In the genomic region with DNA sequence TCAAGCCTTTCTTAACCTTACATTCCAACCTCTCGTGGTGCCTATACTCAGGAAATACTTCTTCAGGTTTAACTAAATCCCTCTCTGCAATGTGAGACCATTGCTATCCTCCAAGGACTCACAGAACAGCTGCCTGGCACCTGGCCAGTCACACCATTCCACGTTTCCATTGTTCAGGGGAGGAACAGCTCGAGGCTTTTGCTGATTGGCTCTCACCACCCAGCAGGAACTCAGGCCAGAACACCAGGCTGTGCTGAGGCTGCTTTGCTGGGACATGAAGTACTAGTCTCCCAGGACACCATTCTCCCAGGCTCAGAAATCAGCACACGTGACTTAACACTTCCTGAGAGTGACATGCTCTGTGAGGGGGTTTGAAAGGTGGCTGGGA, we compare ENCODE assay signal across 9 mouse cellular contexts.
A peak's percentile ranks its signal among the peaks of the same experiment; 100 is the strongest.
DNase-seq lines count a peak whose midpoint lies in the region; ATAC-seq lines count a peak whose summit lies in the region.
"Had no signal": no experiment of that assay in that cellular context is flagged by ENCODE, and none has a peak within 500 bp of the region (broad histone marks: within the 10 kb centered on the region; RNA-seq: fewer than 3 reads in every experiment).

No protein-coding gene starts in this region.

- H3K36me3 ChIP-seq in forebrain, embryonic 15.5 days, result no peaks in the 10 kb centered on the region
- H3K36me3 ChIP-seq in heart, embryonic 16.5 days (ENCODE audit: control insufficient read depth, insufficient read depth), result no peaks in the 10 kb centered on the region
- H3K36me3 ChIP-seq: liver, embryonic 13.5 days had no signal

- ATAC-seq in forebrain, embryonic 15.5 days (replicated peaks), result peak; percentile 61; the same call in 1 of the 2 replicates
- peak; percentile 94 for ATAC-seq in heart, embryonic 16.5 days (replicated peaks; ENCODE audit: extremely low read depth, insufficient read depth, low FRiP score)
- ATAC-seq in CD4-positive, CD25-positive, alpha-beta regulatory T cell, adult 4 months, result no peak

- no peak overlapping the region for H3K9ac ChIP-seq in forebrain, embryonic 15.5 days (replicated peaks)
- H3K9ac ChIP-seq in heart, embryonic 16.5 days (ENCODE audit: low read length), result no peak overlapping the region
- H3K9ac ChIP-seq: liver, embryonic 13.5 days had no signal

- no peak overlapping the region for H3K4me3 ChIP-seq in forebrain, embryonic 15.5 days
- no peak overlapping the region for H3K4me3 ChIP-seq in heart, embryonic 16.5 days (ENCODE audit: low read length)
- H3K4me3 ChIP-seq: liver, embryonic 13.5 days had no signal

- 3% methylated on average over 4 of the region's 4 CpGs for WGBS in forebrain, embryonic 15.5 days
- WGBS in heart, embryonic 16.5 days, result 7% methylated on average over 4 of the region's 4 CpGs

- H3K4me2 ChIP-seq in forebrain, embryonic 15.5 days (replicated peaks), result no peak overlapping the region
- H3K4me2 ChIP-seq in heart, embryonic 16.5 days (ENCODE audit: low read depth, low read length), result no peak overlapping the region
- H3K4me2 ChIP-seq: liver, embryonic 13.5 days had no signal

- H3K27ac ChIP-seq in forebrain, embryonic 15.5 days (replicated peaks), result peak overlapping the region; percentile 70
- H3K27ac ChIP-seq in heart, embryonic 16.5 days (ENCODE audit: low read length), result peak overlapping the region; percentile 74
- H3K27ac ChIP-seq: liver, embryonic 13.5 days had no signal

- H3K9me3 ChIP-seq in forebrain, embryonic 15.5 days, result no peaks in the 10 kb centered on the region
- H3K9me3 ChIP-seq in heart, embryonic 16.5 days (replicated peaks; ENCODE audit: control insufficient read depth, low read length), result no peaks in the 10 kb centered on the region; the same call in 1 of the 2 replicates
- H3K9me3 ChIP-seq: liver, embryonic 13.5 days had no signal

- H3K27me3 ChIP-seq in forebrain, embryonic 15.5 days, result no peaks in the 10 kb centered on the region
- no peaks in the 10 kb centered on the region for H3K27me3 ChIP-seq in heart, embryonic 16.5 days (ENCODE audit: control insufficient read depth, insufficient read depth, low read length)
- H3K27me3 ChIP-seq: liver, embryonic 13.5 days had no signal

- peak; percentile 46 for DNase-seq in ES-CJ7 (ENCODE audit: low read depth, low spot score)
- peak; percentile 77 for DNase-seq in brain, adult 2 months (ENCODE audit: low read depth, low spot score)
- DNase-seq in layer of hippocampus, adult 18-20 months (ENCODE audit: low spot score in 2 of 2), result peak; percentile 3 to 53
- peak; percentile 50 for DNase-seq in lung, postnatal 25 days (ENCODE audit: low spot score)
- DNase-seq in skeletal muscle tissue, adult 2 months (ENCODE audit: low read depth, low spot score), result peak; percentile 80
- DNase-seq: liver, embryonic 13.5 days had no signal

- H3K4me1 ChIP-seq in forebrain, embryonic 15.5 days, result peaks cover 14% of the 10 kb centered on the region
- H3K4me1 ChIP-seq in heart, embryonic 16.5 days (ENCODE audit: control insufficient read depth, insufficient read depth, low read length), result peaks cover 13% of the 10 kb centered on the region
- H3K4me1 ChIP-seq: liver, embryonic 13.5 days had no signal

Comparison
In these comparisons a context has a peak if more than half of its experiments do, and no peak if none do; other contexts are left out.
1. DNase-seq: peak in every context shown above with its lines; median percentile 80 in skeletal muscle tissue, adult 2 months; 77 in brain, adult 2 months; 50 in lung, postnatal 25 days; 46 in ES-CJ7; 28 in layer of hippocampus, adult 18-20 months.